Comparison of ENCODE assay signal across 32 mouse cellular contexts in the genomic region with DNA sequence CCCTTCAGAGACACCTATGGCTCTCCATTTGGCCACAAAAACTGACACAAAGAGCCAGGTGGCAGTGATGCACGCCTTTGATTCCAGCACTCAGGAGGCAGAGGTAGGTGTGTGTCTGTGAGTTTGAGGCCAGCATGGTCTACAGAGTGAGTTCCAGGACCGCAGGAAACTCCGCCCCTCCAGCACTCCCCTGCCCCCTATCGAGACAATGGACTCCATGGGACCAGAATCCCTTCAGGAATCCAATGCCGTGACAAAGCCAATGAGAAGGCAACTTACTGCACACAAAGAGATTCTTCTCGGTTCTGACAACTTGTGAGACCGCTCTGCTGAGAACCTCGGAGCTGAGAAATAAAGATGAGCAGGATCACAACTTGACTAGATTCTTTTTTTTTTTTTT. TPM values are rescaled to one million over a fixed set of nuclear protein-coding genes. Genes with fewer than 3 reads are reported as not detected.
"Had no signal": no experiment of that assay in that cellular context is flagged by ENCODE, and none has a peak within 500 bp of the region (broad histone marks: within the 10 kb centered on the region; RNA-seq: fewer than 3 reads in every experiment).

No protein-coding gene starts in this region.

- H3K27me3 ChIP-seq: heart, embryonic 12.5 days; kidney, embryonic 15.5 days had no signal

- H3K4me3 ChIP-seq: gastrocnemius, adult 2 months; heart, embryonic 10.5 days; heart, embryonic 12.5 days; hindbrain, embryonic 10.5 days; hindbrain, embryonic 12.5 days; kidney, embryonic 15.5 days; layer of hippocampus, adult 2 months; left cerebral cortex, adult 2 months; limb, embryonic 10.5 days; limb, embryonic 12.5 days; liver, embryonic 13.5 days had no signal

- H3K4me2 ChIP-seq: heart, embryonic 12.5 days; hindbrain, embryonic 12.5 days; hindbrain, embryonic 14.5 days; kidney, embryonic 15.5 days; limb, embryonic 12.5 days; liver, embryonic 11.5 days; liver, embryonic 13.5 days had no signal

- H3K27ac ChIP-seq: gastrocnemius, adult 2 months; heart, embryonic 10.5 days; hindbrain, embryonic 10.5 days; hindbrain, embryonic 12.5 days; hindbrain, embryonic 14.5 days; kidney, embryonic 15.5 days; layer of hippocampus, adult 2 months; left cerebral cortex, adult 2 months; limb, embryonic 10.5 days; limb, embryonic 12.5 days; liver, embryonic 13.5 days had no signal

- DNase-seq: gastrocnemius, adult 2 months; gastrocnemius, postnatal 10 days; gastrocnemius, postnatal 25 days; heart, adult 18-20 months; heart, postnatal 10 days; heart, postnatal 4 days; kidney, adult 11 months; kidney, adult 2 months; kidney, adult 9 months; kidney, postnatal 10 days; kidney, postnatal 25 days; kidney, postnatal 4 days; liver; liver, embryonic 13.5 days had no signal

- H3K9me3 ChIP-seq: heart, embryonic 10.5 days; heart, embryonic 12.5 days; hindbrain, embryonic 12.5 days; kidney, embryonic 15.5 days; limb, embryonic 10.5 days; limb, embryonic 12.5 days; liver, embryonic 13.5 days had no signal

- H3K9ac ChIP-seq: heart, embryonic 12.5 days; hindbrain, embryonic 12.5 days; hindbrain, embryonic 14.5 days; kidney, embryonic 15.5 days; limb, embryonic 12.5 days; liver, embryonic 13.5 days had no signal

- ATAC-seq: hindbrain, embryonic 16.5 days had no signal

- H3K4me1 ChIP-seq: limb, embryonic 12.5 days had no signal

RNA-seq across cellular contexts. Expression of a gene that starts 35.3 kb away (rescaled TPM):
- total RNA-seq: gastrocnemius, adult 2 months; gastrocnemius, postnatal 10 days; gastrocnemius, postnatal 25 days; gastrocnemius, postnatal 4 days; granulocyte monocyte progenitor cell, adult 5-6 weeks; heart, adult 18-20 months; heart, adult 8-10 months; heart, postnatal 10 days; heart, postnatal 25 days; heart, postnatal 4 days; left cerebral cortex, adult 2 months; left cerebral cortex, postnatal 36 days had no signal
- polyA plus RNA-seq: heart, embryonic 10.5 days; heart, embryonic 12.5 days; heart, embryonic 14.5 days; hindbrain, embryonic 10.5 days; hindbrain, embryonic 12.5 days; limb, embryonic 10.5 days; liver, embryonic 11.5 days; liver, embryonic 13.5 days had no signal
